Mouse (Mus musculus) kidney, embryonic 14.5 days (tissue): ENCODE data around the gene Hyal3. TPM values are rescaled to one million over a fixed set of nuclear protein-coding genes. Genes with fewer than 3 reads are reported as not detected.

Experiments
- ATAC-seq: fragments of 200-750 bp; cut with Nextera tagmentation; 2 replicates; pipeline ENCODE4 v1.8.0; 2017; ENCODE audit warnings: moderate number of reproducible peaks, mild to moderate bottlenecking, moderate TSS enrichment, moderate library complexity; ENCODE audit not compliant: low FRiP score, low TSS enrichment
- H3K27ac ChIP-seq: fragments of 300-500 bp; sonication (generic); 2 replicates; pipeline ENCODE4 v1.5.1; 2014; ENCODE audit warnings: low read depth, mild to moderate bottlenecking, low read length, moderate library complexity, mixed read lengths
- H3K27me3 ChIP-seq: fragments of 300-500 bp; sonication (generic); 2 replicates; pipeline ENCODE4 v1.6.1; 2014; ENCODE audit warnings: mild to moderate bottlenecking, low read length; ENCODE audit not compliant: control insufficient read depth, insufficient read depth
- H3K36me3 ChIP-seq: fragments of 300-500 bp; sonication (generic); 2 replicates; pipeline ENCODE4 v1.6.1; 2014; ENCODE audit warnings: low read length, mixed read lengths; ENCODE audit not compliant: control insufficient read depth, insufficient read depth
- H3K4me1 ChIP-seq: fragments of 300-500 bp; sonication (generic); 2 replicates; pipeline ENCODE4 v1.6.1; 2014; ENCODE audit warnings: low read length, mixed read lengths; ENCODE audit not compliant: control insufficient read depth, insufficient read depth
- H3K4me2 ChIP-seq: fragments of 300-500 bp; sonication (generic); replicated peaks from 2 replicates; pipeline ENCODE4 v1.6.1; 2014; ENCODE audit warnings: low read depth, mild to moderate bottlenecking, low read length
- H3K4me3 ChIP-seq: fragments of 300-500 bp; sonication (generic); 2 replicates; pipeline ENCODE4 v1.5.1; 2014; ENCODE audit warnings: mild to moderate bottlenecking, low read length
- H3K9ac ChIP-seq: fragments of 300-500 bp; sonication (generic); 2 replicates; pipeline ENCODE4 v1.6.1; 2014; ENCODE audit warnings: low read depth, mild to moderate bottlenecking, low read length, moderate library complexity
- H3K9me3 ChIP-seq: fragments of 300-500 bp; sonication (generic); 2 replicates; pipeline ENCODE4 v1.6.1; 2016; ENCODE audit warnings: low read length; ENCODE audit not compliant: control insufficient read depth
- WGBS: fragments of 180-500 bp; shearing (Covaris S2); extraction: QIAGEN DNeasy Blood & Tissue Kit; methylation state at CpG from one replicate; pipeline ENCODE4 v1.1.7; 2014; 5-methylcytosine and 5-hydroxymethylcytosine counted together
- polyA plus RNA-seq: library from polyadenylated mRNA; unstranded; fragments of >200 nt; fragmentation: Nextera tagmentation; extraction: Ambion mirVana; gene quantifications from 2 replicates; pipeline ENCODE4 v1.2.1, GENCODE M21; 2014

Hyal3 gene
- polyA plus RNA-seq, 1 experiment from 2014 or later = 0.84 TPM

- H3K9ac ChIP-seq = no peak overlapping the region
- no peak overlapping the region for H3K4me3 ChIP-seq
- no peak for ATAC-seq
- no peak overlapping the region for H3K4me2 ChIP-seq
- H3K36me3 ChIP-seq = peaks cover 6% of the 10 kb centered on the region; the same call in 1 of the 2 replicates
- no peaks in the 10 kb centered on the region for H3K9me3 ChIP-seq
- peaks cover 18% of the 10 kb centered on the region for H3K4me1 ChIP-seq
- H3K27me3 ChIP-seq = no peaks in the 10 kb centered on the region
- 94% methylated on average over 14 of the region's 14 CpGs for WGBS
- H3K27ac ChIP-seq = no peak overlapping the region
These were observed 2.6 kb downstream of the Hyal3 start for GRCm38 (mm10) chr9:107583174-107583573.

- Histone ChIP-seq H3K4me2 (no peak overlapping the region), H3K27me3 (no peaks in the 10 kb centered on the region), H3K9ac (no peak overlapping the region), H3K27ac (no peak overlapping the region), H3K4me1 (peaks cover 15% of the 10 kb centered on the region), H3K4me3 (no peak overlapping the region), H3K36me3 (peaks cover 26% of the 10 kb centered on the region), H3K9me3 (no peaks in the 10 kb centered on the region)
- WGBS = 85% methylated on average over 5 of the region's 5 CpGs
- ATAC-seq = no peak
These were observed 5.9 kb downstream of the Hyal3 start for GRCm38 (mm10) chr9:107586504-107586903.

- 13% methylated on average over 46 of the region's 46 CpGs for WGBS
- Histone ChIP-seq H3K36me3 (peaks cover 33% of the 10 kb centered on the region), H3K4me2 (peak within 1 kb of the TSS; percentile 54)
These were observed 6.6 kb downstream of the Hyal3 start, which contains the start of gene Ifrd2 for GRCm38 (mm10) chr9:107586974-107587832. Ifrd2 (plus strand) TSS chr9:107587642.

GRCm38 (mm10) chr9:107587833-107588639, 7.4 kb downstream of the Hyal3 start:
- no peak for ATAC-seq
- H3K4me2 ChIP-seq = peak overlapping the region; percentile 54
- no peaks in the 10 kb centered on the region for H3K9me3 ChIP-seq
- H3K4me3 ChIP-seq = peak overlapping the region; percentile 83
- peak overlapping the region; percentile 79 for H3K9ac ChIP-seq
- H3K4me1 ChIP-seq = peaks cover 9% of the 10 kb centered on the region; the same call in 1 of the 2 replicates
- no peaks in the 10 kb centered on the region for H3K27me3 ChIP-seq
- H3K36me3 ChIP-seq = peaks cover 41% of the 10 kb centered on the region
- 3% methylated on average over 33 of the region's 33 CpGs for WGBS
- H3K27ac ChIP-seq = 0 out of 2 replicates have a peak overlapping the region, but pooled peaks have one; percentile 24

More at GRCm38 (mm10) chr9:107586974-107587832, 6.6 kb downstream of the Hyal3 start, which contains the start of gene Ifrd2:
- ATAC-seq = peak; percentile 98
- no peaks in the 10 kb centered on the region for H3K9me3 ChIP-seq
- no peaks in the 10 kb centered on the region for H3K27me3 ChIP-seq
- 0 out of 2 replicates have a peak within 1 kb of the TSS, but pooled peaks have one; percentile 24 for H3K27ac ChIP-seq
- peaks cover 9% of the 10 kb centered on the region; the same call in 1 of the 2 replicates for H3K4me1 ChIP-seq
- peak within 1 kb of the TSS; percentile 79 for H3K9ac ChIP-seq
- peak within 1 kb of the TSS; percentile 83 for H3K4me3 ChIP-seq

- no peak overlapping the region for H3K4me2 ChIP-seq
- peaks cover 52% of the 10 kb centered on the region for H3K36me3 ChIP-seq
- H3K4me1 ChIP-seq = peaks cover 9% of the 10 kb centered on the region; the same call in 1 of the 2 replicates
- H3K9ac ChIP-seq = no peak overlapping the region
- WGBS = 90% methylated on average over 25 of the region's 25 CpGs
- no peaks in the 10 kb centered on the region for H3K9me3 ChIP-seq
- no peak overlapping the region for H3K4me3 ChIP-seq
- no peak for ATAC-seq
- no peak overlapping the region for H3K27ac ChIP-seq
- no peaks in the 10 kb centered on the region for H3K27me3 ChIP-seq
These were observed 9.6 kb downstream of the Hyal3 start for GRCm38 (mm10) chr9:107590058-107590772.

- Histone ChIP-seq H3K9me3 (no peaks in the 10 kb centered on the region), H3K4me2 (no peak overlapping the region), H3K27me3 (no peaks in the 10 kb centered on the region), H3K9ac (no peak overlapping the region), H3K27ac (no peak overlapping the region), H3K4me1 (peaks cover 9% of the 10 kb centered on the region; the same call in 1 of the 2 replicates), H3K36me3 (peaks cover 52% of the 10 kb centered on the region), H3K4me3 (no peak overlapping the region)
- no peak for ATAC-seq
- 93% methylated on average over 6 of the region's 6 CpGs for WGBS
These were observed 10.1 kb downstream of the Hyal3 start for GRCm38 (mm10) chr9:107590773-107591060.

GRCm38 (mm10) chr9:107593101-107593976, 12.7 kb downstream of the Hyal3 start:
- peaks cover 52% of the 10 kb centered on the region for H3K36me3 ChIP-seq
- no peak for ATAC-seq
- 85% methylated on average over 11 of the region's 11 CpGs for WGBS

More at GRCm38 (mm10) chr9:107593101-107593976, 12.7 kb downstream of the Hyal3 start:
- Histone ChIP-seq H3K4me1 (peaks cover 5% of the 10 kb centered on the region; the same call in 1 of the 2 replicates), H3K9me3 (no peaks in the 10 kb centered on the region), H3K4me3 (no peak overlapping the region), H3K27me3 (no peaks in the 10 kb centered on the region), H3K9ac (no peak overlapping the region), H3K27ac (no peak overlapping the region), H3K4me2 (no peak overlapping the region)
